Mouse (Mus musculus): Measurements from ENCODE around the gene Nans.

Nans gene

DNA sequence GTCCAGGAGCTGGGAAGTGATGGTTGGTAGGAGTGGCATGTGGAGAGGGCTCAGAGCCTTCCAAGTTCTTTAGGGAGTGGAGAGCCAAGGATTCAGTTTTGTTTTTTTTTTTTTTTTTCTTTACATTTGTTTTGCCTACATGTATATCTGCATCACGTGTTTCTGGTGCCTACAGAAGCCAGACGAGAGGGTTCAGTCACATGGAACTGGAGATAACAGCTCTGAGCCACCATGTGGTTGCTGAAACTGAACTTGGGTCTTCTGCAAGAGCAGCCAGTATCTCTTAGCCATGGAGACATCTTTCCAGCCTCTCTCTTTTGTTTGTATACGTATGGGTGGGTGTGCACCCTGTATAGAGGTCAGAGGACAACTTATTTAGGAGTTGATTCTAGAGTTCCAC lies 14.8 kb downstream of the Nans start:
- no peaks in the 10 kb centered on the region for H3K27me3 ChIP-seq (ENCODE audit: control insufficient read depth, insufficient read depth, low read length, poor library complexity, severe bottlenecking)
- no peak for DNase-seq (ENCODE audit: low read depth, low spot score)
- H3K36me3 ChIP-seq (ENCODE audit: control insufficient read depth, insufficient read depth, low read length, poor library complexity, severe bottlenecking) = peaks cover 6% of the 10 kb centered on the region

DNA sequence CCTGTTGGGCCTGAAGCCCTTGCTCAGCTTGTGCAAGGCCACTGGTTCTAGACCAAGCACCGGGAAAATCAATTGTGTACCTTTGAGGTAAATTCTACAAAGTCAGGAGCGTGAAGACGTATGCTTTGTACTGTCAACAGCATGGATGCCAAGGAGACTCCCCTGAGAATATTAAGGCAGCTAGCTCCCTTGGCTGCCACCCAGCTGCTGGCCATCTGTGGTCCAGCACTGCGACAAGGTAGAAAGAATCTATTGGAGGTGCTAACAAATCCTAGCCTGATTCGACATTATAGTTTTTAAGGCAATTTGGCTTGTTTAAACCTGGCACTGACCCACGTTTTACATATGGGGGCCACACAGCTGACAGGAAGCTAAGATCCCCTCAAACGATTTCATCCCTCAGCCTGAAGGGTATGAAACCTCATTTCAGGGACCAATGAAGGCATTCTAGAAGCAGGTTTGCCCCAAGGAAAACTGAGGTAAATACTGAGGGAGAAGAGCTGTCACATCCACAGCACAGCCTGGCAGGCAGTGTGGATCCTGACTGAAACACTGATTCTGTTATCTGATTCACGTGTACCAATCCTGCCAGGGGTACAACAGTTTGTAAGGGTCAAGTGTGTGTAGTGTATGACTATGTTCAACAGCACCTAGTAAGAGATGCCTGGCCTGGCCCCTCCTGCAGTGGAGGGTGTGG lies 16.5 kb downstream of the Nans start:
- Histone ChIP-seq H3K36me3 (ENCODE audit: control insufficient read depth, insufficient read depth, low read length, poor library complexity, severe bottlenecking) (peaks cover 6% of the 10 kb centered on the region), H3K27me3 (ENCODE audit: control insufficient read depth, insufficient read depth, low read length, poor library complexity, severe bottlenecking) (no peaks in the 10 kb centered on the region)
- DNase-seq (ENCODE audit: low read depth, low spot score) = no peak

DNA sequence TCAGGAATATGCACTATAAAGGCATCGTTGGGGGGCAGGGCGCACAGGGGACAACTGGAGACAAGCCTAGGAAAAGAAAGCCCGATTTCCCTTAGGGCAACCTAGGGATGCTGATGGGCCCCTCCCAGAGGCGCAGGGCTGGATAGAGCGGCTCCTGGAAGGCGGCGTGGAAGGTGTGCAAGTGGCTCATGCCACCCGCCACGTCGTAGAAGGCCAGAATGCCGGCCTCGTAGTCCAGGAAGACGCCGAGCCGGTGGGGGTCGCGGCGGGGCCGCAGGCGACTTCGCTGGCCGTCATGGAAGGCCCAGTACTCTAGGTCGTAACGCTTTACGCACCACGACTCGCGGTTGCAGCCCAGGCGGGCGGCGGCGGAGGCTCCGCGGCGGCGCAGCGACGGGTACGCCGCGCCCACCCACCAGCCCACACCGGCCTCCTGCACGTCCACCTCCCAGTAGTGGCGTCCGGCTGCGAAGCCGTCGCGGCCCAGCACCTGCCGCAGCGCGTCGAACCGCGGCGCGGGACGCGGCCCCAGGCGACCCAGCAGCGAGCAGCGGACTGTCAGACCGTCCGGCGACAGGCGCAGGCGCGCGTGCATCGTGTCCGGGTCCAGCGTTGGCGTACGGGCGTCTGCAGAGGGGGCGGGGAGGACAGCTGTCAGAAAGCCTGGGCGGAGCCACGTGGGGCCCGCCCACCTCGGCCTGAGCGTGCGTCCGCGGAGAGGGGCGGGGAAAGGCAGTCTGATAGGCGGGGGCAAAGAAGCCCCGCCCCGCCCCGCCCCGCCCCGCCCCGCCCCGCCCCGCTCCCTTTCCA lies 18.0 kb downstream of the Nans start:
- Histone ChIP-seq H3K36me3 (ENCODE audit: control insufficient read depth, insufficient read depth, low read length, poor library complexity, severe bottlenecking) (peaks cover 6% of the 10 kb centered on the region), H3K27me3 (ENCODE audit: control insufficient read depth, insufficient read depth, low read length, poor library complexity, severe bottlenecking) (no peaks in the 10 kb centered on the region)
- DNase-seq (ENCODE audit: low read depth, low spot score) = peak; percentile 94

DNA sequence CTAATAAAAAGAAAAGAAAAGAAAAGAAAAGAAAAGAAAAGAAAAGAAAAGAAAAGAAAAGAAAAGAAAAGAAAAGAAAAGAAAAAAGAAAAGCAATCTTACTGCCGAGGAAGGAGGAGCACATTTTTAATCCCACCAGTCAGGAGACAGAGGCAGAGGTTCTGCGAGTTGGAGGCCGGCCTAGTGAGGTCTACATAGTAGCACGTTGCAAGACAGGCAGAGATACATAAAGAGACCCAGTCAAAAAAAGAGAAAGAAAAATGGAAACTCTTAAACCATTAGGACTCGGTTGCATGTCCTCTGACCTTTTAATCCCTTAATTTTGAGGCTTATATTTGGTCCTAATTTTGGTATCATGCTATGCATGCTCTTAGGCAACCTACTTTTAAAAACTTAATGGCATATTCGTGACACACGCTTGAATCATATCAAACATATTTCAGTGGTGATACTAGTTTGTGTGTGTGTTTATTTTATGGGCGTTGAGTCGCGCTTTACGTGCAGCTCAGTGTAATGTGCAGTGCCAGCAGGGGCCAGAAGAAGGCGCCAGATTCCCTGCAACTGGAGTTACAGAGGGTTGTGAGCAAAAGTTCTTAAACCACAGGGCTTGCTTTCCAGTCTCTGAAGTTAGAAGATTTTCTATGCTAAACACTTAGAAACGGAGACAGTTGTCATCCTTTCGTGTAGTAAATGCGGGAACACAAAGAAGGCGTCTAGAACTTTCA lies 18.9 kb downstream of the Nans start:
- H3K36me3 ChIP-seq (ENCODE audit: control insufficient read depth, insufficient read depth, low read length, poor library complexity, severe bottlenecking) = peaks cover under 1% of the 10 kb centered on the region
- peak; percentile 86 for DNase-seq (ENCODE audit: low read depth, low spot score)
- no peaks in the 10 kb centered on the region for H3K27me3 ChIP-seq (ENCODE audit: control insufficient read depth, insufficient read depth, low read length, poor library complexity, severe bottlenecking)

- Histone ChIP-seq H3K36me3 (ENCODE audit: control insufficient read depth, insufficient read depth, low read length, poor library complexity, severe bottlenecking) (peaks cover 32% of the 10 kb centered on the region), H3K27me3 (ENCODE audit: control insufficient read depth, insufficient read depth, low read length, poor library complexity, severe bottlenecking) (no peaks in the 10 kb centered on the region)
- no peak for DNase-seq (ENCODE audit: low read depth, low spot score)
Measured at GRCm38 (mm10) chr4:46520491-46520890, 31.4 kb downstream of the Nans start.

- H3K27me3 ChIP-seq (ENCODE audit: control insufficient read depth, insufficient read depth, low read length, poor library complexity, severe bottlenecking) = no peaks in the 10 kb centered on the region
- DNase-seq (ENCODE audit: low read depth, low spot score) = no peak
- peaks cover 32% of the 10 kb centered on the region for H3K36me3 ChIP-seq (ENCODE audit: control insufficient read depth, insufficient read depth, low read length, poor library complexity, severe bottlenecking)
Measured at GRCm38 (mm10) chr4:46521457-46521856, 32.4 kb downstream of the Nans start.

- H3K36me3 ChIP-seq (ENCODE audit: control insufficient read depth, insufficient read depth, low read length, poor library complexity, severe bottlenecking) = peaks cover 32% of the 10 kb centered on the region
- DNase-seq (ENCODE audit: low read depth, low spot score) = no peak
- no peaks in the 10 kb centered on the region for H3K27me3 ChIP-seq (ENCODE audit: control insufficient read depth, insufficient read depth, low read length, poor library complexity, severe bottlenecking)
Measured at GRCm38 (mm10) chr4:46523324-46523723, 34.3 kb downstream of the Nans start.

GRCm38 (mm10) chr4:46526226-46526625 lies 37.2 kb downstream of the Nans start:
- Histone ChIP-seq H3K36me3 (ENCODE audit: control insufficient read depth, insufficient read depth, low read length, poor library complexity, severe bottlenecking) (peaks cover 23% of the 10 kb centered on the region), H3K27me3 (ENCODE audit: control insufficient read depth, insufficient read depth, low read length, poor library complexity, severe bottlenecking) (no peaks in the 10 kb centered on the region)
- no peak for DNase-seq (ENCODE audit: low read depth, low spot score)

GRCm38 (mm10) chr4:46526798-46527557 lies 37.9 kb downstream of the Nans start:
- Histone ChIP-seq H3K36me3 (ENCODE audit: control insufficient read depth, insufficient read depth, low read length, poor library complexity, severe bottlenecking) (peaks cover 18% of the 10 kb centered on the region), H3K27me3 (ENCODE audit: control insufficient read depth, insufficient read depth, low read length, poor library complexity, severe bottlenecking) (no peaks in the 10 kb centered on the region)
- DNase-seq (ENCODE audit: low read depth, low spot score) = peak; percentile 49

- no peaks in the 10 kb centered on the region for H3K27me3 ChIP-seq (ENCODE audit: control insufficient read depth, insufficient read depth, low read length, poor library complexity, severe bottlenecking)
- DNase-seq (ENCODE audit: low read depth, low spot score) = peak; percentile 55
- H3K36me3 ChIP-seq (ENCODE audit: control insufficient read depth, insufficient read depth, low read length, poor library complexity, severe bottlenecking) = peaks cover 12% of the 10 kb centered on the region
Measured at GRCm38 (mm10) chr4:46527558-46527926, 38.5 kb downstream of the Nans start.

- DNase-seq (ENCODE audit: low read depth, low spot score) = no peak
- Histone ChIP-seq H3K27me3 (ENCODE audit: control insufficient read depth, insufficient read depth, low read length, poor library complexity, severe bottlenecking) (no peaks in the 10 kb centered on the region), H3K36me3 (ENCODE audit: control insufficient read depth, insufficient read depth, low read length, poor library complexity, severe bottlenecking) (peaks cover 3% of the 10 kb centered on the region)
Measured at GRCm38 (mm10) chr4:46529722-46530121, 40.7 kb downstream of the Nans start.

DNA sequence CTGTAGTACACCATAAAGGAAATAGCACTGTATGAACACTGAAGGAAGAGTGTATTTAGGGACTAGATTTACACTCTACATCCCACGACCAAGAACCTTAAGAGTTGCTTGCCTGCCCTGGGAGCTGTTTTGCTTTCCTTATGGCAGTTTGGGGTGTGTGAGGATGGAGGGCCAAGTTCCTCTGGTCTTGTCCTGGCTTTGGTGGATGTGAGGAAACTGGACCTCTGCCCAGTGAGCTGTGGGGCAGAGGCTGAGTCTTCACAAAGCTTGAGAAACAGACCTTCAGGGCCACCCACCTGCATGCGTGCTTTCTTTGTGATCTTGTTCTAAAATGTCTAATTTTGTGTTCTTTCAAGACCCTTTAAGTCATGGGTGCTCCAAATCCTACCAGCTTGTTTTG lies 43.5 kb downstream of the Nans start:
- Histone ChIP-seq H3K27me3 (ENCODE audit: control insufficient read depth, insufficient read depth, low read length, poor library complexity, severe bottlenecking) (no peaks in the 10 kb centered on the region), H3K36me3 (ENCODE audit: control insufficient read depth, insufficient read depth, low read length, poor library complexity, severe bottlenecking) (peaks cover 3% of the 10 kb centered on the region)
- DNase-seq (ENCODE audit: low read depth, low spot score) = no peak

DNA sequence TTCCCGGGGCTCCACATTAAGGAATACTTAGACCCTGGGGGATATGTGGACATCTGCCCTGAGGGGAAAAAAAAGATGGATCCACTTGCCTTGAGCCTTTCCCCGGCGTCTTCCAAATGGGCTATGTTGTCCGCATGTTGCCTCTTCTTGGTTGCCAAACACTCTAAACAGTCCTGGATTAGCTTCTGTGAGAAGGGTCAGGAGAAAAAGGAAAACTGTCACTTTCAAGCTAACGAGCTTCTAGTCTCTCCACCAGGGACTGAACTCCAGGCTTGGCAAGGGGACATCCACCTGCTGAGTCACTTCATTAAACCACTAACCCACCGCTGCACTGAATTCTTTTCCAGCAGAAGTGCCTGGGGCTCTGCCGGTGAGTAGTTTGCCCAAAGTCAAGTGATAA lies 43.9 kb downstream of the Nans start:
- DNase-seq (ENCODE audit: low read depth, low spot score) = no peak
- Histone ChIP-seq H3K27me3 (ENCODE audit: control insufficient read depth, insufficient read depth, low read length, poor library complexity, severe bottlenecking) (no peaks in the 10 kb centered on the region), H3K36me3 (ENCODE audit: control insufficient read depth, insufficient read depth, low read length, poor library complexity, severe bottlenecking) (peaks cover 3% of the 10 kb centered on the region)

DNA sequence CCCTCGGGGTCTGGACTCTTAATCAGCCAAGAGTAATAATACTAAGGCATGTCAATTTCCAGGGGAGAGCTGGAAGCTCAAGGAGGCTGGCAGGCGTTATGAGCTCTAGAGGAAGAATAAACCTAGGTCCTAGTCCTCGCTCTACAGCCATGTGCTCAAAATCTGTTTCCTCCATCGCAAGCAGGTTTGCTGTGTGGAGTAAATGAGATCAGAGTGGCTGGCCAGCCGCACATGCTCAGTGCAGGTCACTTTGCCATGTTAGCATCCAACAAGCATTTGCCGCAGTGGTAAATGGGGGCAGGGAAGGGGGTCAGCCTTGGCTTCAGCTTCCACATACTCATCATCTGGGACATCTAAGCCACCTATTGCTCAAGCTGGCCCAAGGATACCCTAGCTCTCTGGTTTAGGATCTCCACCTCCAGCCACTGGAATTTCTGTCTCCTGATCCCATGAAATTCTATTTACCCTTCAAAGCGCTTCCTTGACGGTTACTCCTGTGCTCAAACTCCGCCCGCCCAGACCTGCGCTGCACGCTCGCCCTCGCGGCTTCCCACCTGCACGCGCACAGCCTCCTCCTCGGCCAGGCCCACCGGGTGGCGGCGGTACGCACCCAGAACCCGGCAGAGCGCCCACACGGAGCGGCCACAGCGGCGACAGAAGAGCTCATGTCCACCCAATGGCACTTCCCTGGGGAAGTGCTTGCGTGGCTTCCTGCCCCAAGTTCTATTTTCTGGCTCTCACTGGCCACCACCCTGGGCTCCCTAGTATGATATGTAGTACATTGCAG lies 45.1 kb downstream of the Nans start:
- H3K36me3 ChIP-seq (ENCODE audit: control insufficient read depth, insufficient read depth, low read length, poor library complexity, severe bottlenecking) = peaks cover 3% of the 10 kb centered on the region
- peak; percentile 34 for DNase-seq (ENCODE audit: low read depth, low spot score)
- H3K27me3 ChIP-seq (ENCODE audit: control insufficient read depth, insufficient read depth, low read length, poor library complexity, severe bottlenecking) = no peaks in the 10 kb centered on the region

Data from splenic B cell, adult 2 months (primary cell).